Mouse (Mus musculus) ES-E14 (cell line): ENCODE results near the gene Pde8a.

Experiments
- CHD2 ChIP-seq: IDR thresholded peaks from 2 replicates; pipeline ENCODE4 v1.6.1; 2014; ENCODE audit warnings: mild to moderate bottlenecking, low read depth, low read length, inconsistent platforms
- HCFC1 ChIP-seq: IDR thresholded peaks from 2 replicates; pipeline ENCODE4 v1.6.1; 2012; ENCODE audit warnings: low read length, inconsistent platforms, borderline replicate concordance; ENCODE audit not compliant: insufficient read depth
- MAFK ChIP-seq: IDR thresholded peaks from 2 replicates; pipeline ENCODE4 v1.6.1; 2014; ENCODE audit warnings: mild to moderate bottlenecking, low read depth, low read length, inconsistent platforms; ENCODE audit not compliant: insufficient read depth
- ZC3H11A ChIP-seq: IDR thresholded peaks from 2 replicates; pipeline ENCODE4 v1.6.1; 2012; ENCODE audit warnings: low read depth, mild to moderate bottlenecking, inconsistent platforms, low read length, borderline replicate concordance

DNA sequence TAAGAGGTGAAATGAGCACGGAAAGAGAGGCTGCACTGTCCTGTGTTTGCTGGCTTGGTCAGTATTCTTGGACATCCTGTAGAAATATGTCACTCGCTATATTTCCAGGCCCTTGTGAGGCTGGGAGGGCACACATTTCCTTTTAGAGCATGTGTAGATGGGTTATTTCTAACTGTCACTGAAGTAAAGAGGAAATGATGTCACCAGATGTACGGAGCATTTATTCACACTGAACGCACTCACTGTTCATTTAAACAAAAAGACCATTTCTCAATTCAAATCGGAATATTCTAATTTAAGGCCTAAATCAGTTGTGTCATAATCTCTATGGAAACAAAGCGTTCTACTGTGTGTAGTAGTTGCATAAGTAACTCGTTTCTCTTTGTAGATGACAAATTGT, 48.2 kb downstream of the Pde8a start:
- TF ChIP-seq HCFC1 (no peak), CHD2 (no peak), MAFK (no peak), ZC3H11A (no peak)
